Mouse (Mus musculus) left cerebral cortex, adult 8-10 months (tissue): ENCODE measurements around the gene Vamp1. TPM values are rescaled to one million over a fixed set of nuclear protein-coding genes. Genes with fewer than 3 reads are reported as not detected.

Experiments used
- DNase-seq, 2 experiments: peaks; one replicate each; pipeline ENCODE4 v3.0.0; 2022; ENCODE audit warnings: low spot score in 2 of 2
- total RNA-seq, 4 experiments: library from RNA; stranded (reverse); gene quantifications; 2 replicates each; pipeline ENCODE4 v1.2.4; 2022

Vamp1 gene
- total RNA-seq: 100 to 1,000 TPM; 127 to 156 (median 131) TPM

- peak; percentile 97 to 98 for DNase-seq
These were observed at the start of gene Vamp1 for GRCm38 (mm10) chr6:125215148-125215954. Vamp1 (plus strand) TSS chr6:125215551.

GRCm38 (mm10) chr6:125166051-125166751 is 49.1 kb upstream of the Vamp1 start, which contains the start of gene Gapdh:
Gapdh (minus strand) TSS chr6:125166467.
- DNase-seq: no peak

GRCm38 (mm10) chr6:125166861-125167650 is 48.3 kb upstream of the Vamp1 start:
- peak; percentile 50 to 65 for DNase-seq

- peak in 1 of 2 experiments; percentile 66 for DNase-seq
These were observed 47.3 kb upstream of the Vamp1 start for GRCm38 (mm10) chr6:125168086-125168485.

GRCm38 (mm10) chr6:125170194-125170593 is 45.2 kb upstream of the Vamp1 start:
- no peak for DNase-seq

GRCm38 (mm10) chr6:125172474-125172873 is 42.9 kb upstream of the Vamp1 start:
- no peak for DNase-seq

GRCm38 (mm10) chr6:125173256-125173655 is 42.1 kb upstream of the Vamp1 start:
- no peak for DNase-seq

- no peak for DNase-seq
These were observed 39.9 kb upstream of the Vamp1 start for GRCm38 (mm10) chr6:125175469-125175868.

- no peak for DNase-seq
These were observed 35.8 kb upstream of the Vamp1 start for GRCm38 (mm10) chr6:125179601-125180000.

GRCm38 (mm10) chr6:125182133-125182532 is 33.2 kb upstream of the Vamp1 start:
- no peak for DNase-seq

- no peak for DNase-seq
These were observed 29.1 kb upstream of the Vamp1 start for GRCm38 (mm10) chr6:125186203-125186602.

GRCm38 (mm10) chr6:125190816-125191215 is 24.5 kb upstream of the Vamp1 start:
- DNase-seq: no peak

GRCm38 (mm10) chr6:125191332-125192015 is 23.9 kb upstream of the Vamp1 start, which contains the start of the genes Ncapd2 and Mrpl51:
Ncapd2 (minus strand) TSS chr6:125191701.
Mrpl51 (plus strand) TSS chr6:125191801.
- DNase-seq: peak; percentile 91 to 97

- DNase-seq: peak; percentile 83 to 91
These were observed 23.2 kb upstream of the Vamp1 start for GRCm38 (mm10) chr6:125192016-125192714.

- no peak for DNase-seq
These were observed 22.5 kb upstream of the Vamp1 start for GRCm38 (mm10) chr6:125192841-125193240.

- DNase-seq: no peak
These were observed 22.0 kb upstream of the Vamp1 start for GRCm38 (mm10) chr6:125193390-125193789.

GRCm38 (mm10) chr6:125195541-125196075 is 19.7 kb upstream of the Vamp1 start:
- no peak for DNase-seq

GRCm38 (mm10) chr6:125196301-125196700 is 19.1 kb upstream of the Vamp1 start:
- no peak for DNase-seq

- no peak for DNase-seq
These were observed 18.2 kb upstream of the Vamp1 start for GRCm38 (mm10) chr6:125197166-125197565.

- no peak for DNase-seq
These were observed 4.9 kb upstream of the Vamp1 start for GRCm38 (mm10) chr6:125210436-125210835.
